Mouse (Mus musculus) E14TG2a.4 (cell line): ENCODE results near the gene Kbtbd7.

Experiments
- CTCF ChIP-seq: conservative IDR thresholded peaks from 2 replicates; pipeline ENCODE4 v1.5.1; 2014; ENCODE audit warnings: low read length
- NANOG ChIP-seq: IDR thresholded peaks from 2 replicates; pipeline ENCODE4 v1.6.1; 2014; ENCODE audit warnings: borderline replicate concordance, low read length, mixed read lengths
- POU5F1 ChIP-seq: IDR thresholded peaks from 2 replicates; pipeline ENCODE4 v1.6.1; 2014; ENCODE audit warnings: low read length, borderline replicate concordance

GRCm38 (mm10) chr14:79383120-79383519, 43.2 kb upstream of the Kbtbd7 start:
- TF ChIP-seq NANOG: no peak
- no peak for TF ChIP-seq CTCF
- no peak for TF ChIP-seq POU5F1
